Mouse (Mus musculus) embryo, embryonic 9.5 days (tissue): ENCODE results near the gene Topors.

Experiments used
- DNase-seq: peaks from one replicate; pipeline ENCODE4 v3.0.0-alpha.2; 2017; ENCODE audit errors: extremely low spot score

Gene Topors

GRCm38 (mm10) chr4:40250984-40251383 lies 18.7 kb downstream of the Topors start:
- DNase-seq: no peak

GRCm38 (mm10) chr4:40244035-40244434 lies 25.6 kb downstream of the Topors start:
- no peak for DNase-seq

DNA sequence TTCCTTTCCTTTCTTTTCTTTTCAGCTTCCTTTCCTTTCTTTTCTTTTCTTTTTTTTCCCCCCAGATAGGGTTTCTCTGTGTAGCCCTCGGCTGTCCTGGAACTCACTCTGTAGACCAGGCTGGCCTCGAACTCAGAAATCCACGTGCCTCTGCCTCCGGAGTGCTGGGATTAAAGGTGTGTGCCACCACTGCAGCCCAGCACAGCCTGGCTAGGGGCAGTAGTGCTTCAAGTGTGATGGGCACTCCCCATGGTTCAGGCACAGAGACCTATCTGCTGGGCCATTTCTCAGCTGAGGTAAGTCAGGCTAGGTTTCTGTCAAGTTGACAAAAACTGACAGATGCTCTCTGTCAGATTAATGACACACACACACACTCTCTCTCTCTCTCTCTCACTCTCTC lies 26.6 kb downstream of the Topors start:
- no peak for DNase-seq

DNA sequence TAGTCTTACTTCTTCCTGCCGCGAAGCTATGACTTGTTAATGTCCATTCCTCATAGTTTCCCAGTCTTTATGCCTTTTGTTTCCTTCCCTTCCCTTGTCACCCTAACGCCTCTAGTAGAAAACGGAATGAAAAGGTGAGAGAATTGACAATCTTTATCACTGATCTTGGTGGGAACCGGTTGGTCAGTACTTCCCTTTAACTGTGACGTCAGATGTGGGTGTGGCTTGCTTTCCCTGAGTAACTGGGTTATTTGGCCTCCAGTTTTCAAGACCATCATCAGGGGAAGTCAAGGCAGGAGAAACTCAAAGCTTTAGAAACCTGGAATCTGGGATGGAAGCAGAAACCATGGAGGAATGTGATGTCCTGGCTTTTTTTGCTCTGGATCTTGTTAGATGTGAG lies 27.7 kb downstream of the Topors start:
- DNase-seq: no peak

DNA sequence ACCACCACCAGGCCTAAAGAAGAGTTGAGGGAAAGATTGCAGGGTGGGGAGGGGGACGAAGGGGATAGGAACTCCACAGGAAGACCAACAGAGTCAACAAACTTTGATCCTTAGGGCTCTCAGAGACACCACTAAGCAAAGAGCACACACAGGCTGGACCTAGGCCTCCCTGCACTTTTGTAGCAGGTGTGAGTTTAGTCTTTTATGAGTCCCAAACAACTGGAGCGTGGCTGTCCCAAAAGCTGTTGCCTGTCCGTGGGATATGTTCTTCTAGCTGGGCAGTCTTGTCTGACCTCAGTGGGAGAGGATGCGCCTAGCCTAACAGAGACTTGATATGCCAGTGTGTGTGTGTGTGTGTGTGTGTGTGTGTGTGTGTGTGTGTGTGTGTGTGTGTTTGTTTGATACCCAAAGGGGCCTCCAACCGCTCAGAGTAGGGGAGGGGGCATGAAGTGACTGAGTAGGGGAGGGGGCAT lies 29.3 kb downstream of the Topors start:
- peak; percentile 12 for DNase-seq

DNA sequence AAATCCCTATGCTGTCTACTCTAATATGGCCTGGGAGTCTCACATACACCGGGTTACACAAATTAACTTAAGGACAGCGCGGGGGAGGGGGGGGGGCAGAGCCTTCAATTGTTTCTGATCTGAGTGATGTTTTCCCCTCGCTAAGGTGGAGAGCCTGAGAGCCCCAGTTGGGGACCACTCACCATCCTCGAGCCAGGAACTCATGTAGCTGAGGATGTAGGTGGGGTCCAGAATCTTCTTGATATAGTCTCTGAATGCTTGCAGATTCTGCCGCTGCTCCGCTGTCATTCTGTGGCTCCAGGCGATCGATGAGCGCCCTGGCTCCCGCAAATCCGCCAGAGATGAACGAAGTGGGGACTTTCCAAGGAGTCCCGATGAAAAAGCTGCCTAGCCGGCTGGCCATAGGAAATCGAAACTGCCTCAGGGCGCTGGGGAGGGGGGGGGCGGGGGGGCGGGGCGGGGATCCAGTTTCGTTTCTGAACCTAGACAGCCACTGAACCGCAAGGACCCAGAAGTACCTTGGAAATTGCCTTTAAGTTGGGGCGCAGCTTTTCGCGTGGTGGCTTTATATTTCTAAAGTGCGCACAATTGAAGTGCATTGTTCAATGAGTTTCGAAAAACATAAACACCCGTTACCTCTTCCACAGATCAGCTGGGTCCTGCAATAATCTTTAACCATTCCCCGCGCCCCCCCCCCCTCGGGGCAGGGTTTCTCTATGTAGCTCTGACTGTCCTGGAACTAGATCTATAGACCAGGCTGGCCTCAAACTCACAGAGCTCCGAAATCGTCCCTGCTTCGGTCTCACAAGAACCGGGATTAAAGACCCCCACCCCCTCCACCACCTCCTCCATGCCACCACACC lies 30.0 kb downstream of the Topors start, which contains the start of gene Ddx58:
Gene Ddx58, minus strand, starts transcription at position 420 of the 863 bp plus-strand sequence.
- DNase-seq: peak; percentile 31

- peak; percentile 48 for DNase-seq
Measured at GRCm38 (mm10) chr4:40238483-40239408, 30.9 kb downstream of the Topors start.

DNA sequence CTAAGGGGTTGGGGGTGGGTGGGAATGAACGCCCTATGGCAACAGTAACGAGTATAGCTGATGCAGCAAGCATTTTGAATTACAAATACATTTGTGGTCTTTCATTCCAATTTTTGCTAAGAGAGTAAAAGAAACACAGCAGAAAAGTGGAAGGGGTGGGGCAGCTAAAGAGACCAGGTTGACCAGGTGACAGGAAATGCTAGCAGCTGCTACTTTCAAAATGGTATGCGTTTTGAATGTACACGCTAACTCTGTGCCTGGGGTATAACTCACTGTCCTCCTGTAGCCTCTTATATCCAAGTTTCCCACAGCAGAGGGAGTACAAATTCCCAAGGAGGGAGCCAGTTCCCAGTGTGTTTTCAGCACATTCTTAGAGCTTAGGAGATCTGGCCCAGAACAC lies 32.8 kb downstream of the Topors start:
- no peak for DNase-seq

GRCm38 (mm10) chr4:40234256-40234655 lies 35.4 kb downstream of the Topors start:
- no peak for DNase-seq

DNA sequence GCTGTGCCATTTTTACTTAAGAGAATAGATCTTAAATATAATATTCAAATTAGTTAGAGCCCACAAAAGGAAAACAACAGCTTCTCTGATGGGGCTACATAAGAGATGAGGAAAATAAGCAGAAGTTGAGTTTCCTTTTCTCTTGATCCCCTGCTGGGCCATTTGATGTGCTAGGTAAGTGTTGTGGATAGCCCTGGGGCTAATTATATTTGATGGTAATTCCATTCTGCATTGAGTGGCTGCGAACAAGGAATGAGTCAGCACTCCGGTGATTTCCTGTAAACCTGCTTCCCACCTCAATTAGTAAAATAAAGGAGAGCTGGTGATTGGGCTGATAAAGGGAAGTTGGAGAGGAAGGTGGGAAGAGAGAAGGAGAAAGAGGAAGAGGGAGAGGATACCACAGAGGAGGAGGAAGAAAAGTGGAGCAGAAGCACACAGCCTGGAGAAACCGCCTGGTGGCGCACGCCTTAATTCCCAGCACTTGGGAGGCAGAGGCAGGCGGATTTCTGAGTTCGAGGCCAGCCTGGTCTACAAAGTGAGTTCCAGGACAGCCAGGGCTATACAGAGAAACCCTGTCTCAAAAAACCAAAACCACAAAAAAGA lies 36.5 kb downstream of the Topors start:
- no peak for DNase-seq

DNA sequence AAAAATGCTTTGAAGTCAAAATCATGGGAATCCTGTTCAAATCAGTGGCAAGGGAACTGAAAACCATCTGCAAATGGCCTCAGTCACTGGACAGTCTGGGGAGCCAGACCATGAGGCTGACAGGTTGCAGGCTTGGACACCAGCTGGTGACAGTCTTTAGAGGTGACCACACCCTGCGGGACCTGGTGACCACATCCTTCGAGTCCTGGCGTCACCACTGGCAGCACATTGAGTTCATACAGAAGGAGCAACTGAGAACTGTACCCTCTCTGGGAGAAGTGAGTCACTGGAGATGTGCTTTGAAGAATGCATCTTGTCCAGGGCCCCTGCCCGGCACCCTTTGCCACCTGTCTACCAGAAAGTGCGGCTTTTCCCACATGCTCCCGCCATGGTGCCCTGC lies 39.9 kb downstream of the Topors start:
- no peak for DNase-seq

- DNase-seq: no peak
Measured at GRCm38 (mm10) chr4:40227886-40228285, 41.8 kb downstream of the Topors start.

GRCm38 (mm10) chr4:40227131-40227530 lies 42.5 kb downstream of the Topors start:
- no peak for DNase-seq

GRCm38 (mm10) chr4:40226095-40226494 lies 43.6 kb downstream of the Topors start:
- no peak for DNase-seq

GRCm38 (mm10) chr4:40221876-40222585 lies 47.6 kb downstream of the Topors start:
- DNase-seq: no peak

DNA sequence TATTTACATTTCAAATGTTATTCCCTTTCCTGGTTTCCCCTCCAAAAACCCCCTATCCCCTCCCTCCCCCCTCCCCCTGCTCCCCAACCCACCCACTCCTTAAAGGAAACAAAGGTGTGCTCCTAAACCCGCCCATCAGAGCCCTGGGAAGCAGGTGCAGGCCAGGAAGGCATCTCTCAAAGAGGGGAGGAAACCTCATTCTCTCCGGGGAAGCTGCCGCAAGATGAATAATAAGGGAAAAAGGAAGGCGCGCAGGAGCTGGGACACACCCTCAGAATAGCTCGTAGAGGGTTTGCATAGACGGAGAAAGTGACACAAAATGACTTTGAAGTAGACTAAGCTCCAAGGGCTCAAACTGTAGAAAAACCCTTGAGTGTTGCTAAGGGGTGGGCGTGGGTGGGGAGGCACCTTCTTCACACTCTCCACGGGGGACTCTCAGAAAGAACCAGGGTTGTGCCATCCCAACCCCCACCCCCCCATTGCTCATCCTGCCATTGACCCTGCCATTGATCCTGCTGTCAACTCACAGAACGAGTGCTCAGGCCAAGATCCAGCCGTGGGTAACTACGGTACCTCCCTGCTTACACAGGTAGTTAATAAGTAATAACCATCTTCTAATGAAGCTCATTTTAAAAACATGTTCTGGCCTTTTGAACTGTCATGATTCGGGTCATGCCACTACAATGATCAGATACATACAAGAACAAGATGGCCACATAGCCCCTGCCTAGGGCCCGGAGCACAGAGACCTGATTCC lies 48.5 kb downstream of the Topors start:
- no peak for DNase-seq

DNA sequence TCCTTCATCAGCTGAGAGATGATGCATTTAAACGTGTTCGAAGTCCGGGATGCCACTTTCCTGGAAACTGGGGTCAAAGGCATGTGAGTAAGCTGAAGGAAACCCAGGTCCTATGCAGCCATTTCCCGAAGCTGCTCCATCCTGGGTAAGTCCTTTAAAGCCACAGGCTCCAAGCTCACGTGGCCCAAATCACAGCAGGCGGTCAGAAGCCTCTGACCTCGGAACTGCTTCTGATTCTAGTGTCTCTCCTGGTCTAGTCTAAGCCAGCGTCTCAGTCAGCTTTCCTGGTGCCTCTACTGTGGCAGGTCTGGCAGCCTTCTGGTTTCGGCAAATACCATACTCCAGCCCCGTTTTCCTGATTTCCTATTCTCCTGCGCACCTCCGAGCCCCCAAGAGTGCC lies 49.2 kb downstream of the Topors start:
- peak; percentile 9 for DNase-seq

DNA sequence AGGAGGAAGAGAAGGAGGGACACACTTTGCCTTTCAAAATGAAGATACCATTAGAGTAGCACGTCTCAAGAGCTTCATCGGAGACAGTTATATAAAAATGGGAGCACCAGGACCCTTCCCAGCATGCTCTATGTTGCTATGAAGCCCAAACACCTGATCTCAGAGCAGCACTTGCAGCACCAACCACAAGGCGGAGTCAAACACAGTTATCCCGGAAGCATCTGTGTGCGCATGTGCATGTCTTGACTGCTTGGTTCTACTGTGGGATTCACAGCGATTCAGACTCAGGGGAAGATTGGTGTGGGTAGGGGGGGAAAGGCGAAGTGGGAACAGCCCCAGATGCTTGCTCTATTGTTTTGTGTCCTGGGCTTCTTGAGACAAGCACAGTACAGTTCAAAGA lies 51.3 kb downstream of the Topors start:
- DNase-seq: peak; percentile 15

DNA sequence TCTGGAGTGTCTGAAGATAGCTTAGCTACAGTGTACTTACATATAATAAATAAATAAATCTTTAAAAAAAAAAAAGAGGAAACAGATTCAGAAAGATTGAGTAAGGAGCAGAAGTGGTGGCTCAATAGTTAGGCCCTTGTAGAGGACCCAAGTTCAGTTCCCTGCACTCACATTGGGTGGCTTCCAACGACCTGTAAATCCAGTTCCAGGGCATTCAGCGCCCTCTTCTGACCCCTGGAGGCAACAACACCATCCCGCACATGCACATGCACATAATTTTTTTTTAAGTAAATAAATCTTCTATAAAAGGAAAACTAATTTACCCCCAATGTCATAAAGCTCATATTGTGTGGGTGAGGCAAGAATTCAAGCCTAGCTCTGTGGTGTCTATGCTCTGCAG lies 51.7 kb downstream of the Topors start:
- DNase-seq: no peak

GRCm38 (mm10) chr4:40212177-40212576 lies 57.5 kb downstream of the Topors start:
- DNase-seq: no peak
